ENCODE assay signal across 8 mouse cellular contexts in genomic region chr4:57299701-57300468, GRCm38 (mm10). TPM values are rescaled to one million over a fixed set of nuclear protein-coding genes. Genes with fewer than 3 reads are reported as not detected.
DNase-seq lines count a peak whose midpoint lies in the region; ATAC-seq lines count a peak whose summit lies in the region.

No protein-coding gene starts in this region.

- ATAC-seq in hindbrain, embryonic 11.5 days (ENCODE audit: low FRiP score): peak; percentile 46; the same call in 1 of the 2 replicates

- H3K4me3 ChIP-seq in hindbrain, embryonic 11.5 days (ENCODE audit: low read depth, low read length): peak overlapping the region; percentile 77

- H3K4me2 ChIP-seq in hindbrain, embryonic 11.5 days (replicated peaks; ENCODE audit: low read depth, low read length): peak overlapping the region; percentile 98

- H3K27me3 ChIP-seq in hindbrain, embryonic 11.5 days (ENCODE audit: control insufficient read depth, insufficient read depth, low read length): peaks cover 33% of the 10 kb centered on the region

- peak overlapping the region; percentile 73 for H3K9ac ChIP-seq in hindbrain, embryonic 11.5 days (ENCODE audit: low read depth, low read length)

- under 1% methylated on average over 64 of the region's 97 CpGs for WGBS in hindbrain, embryonic 11.5 days

- no peaks in the 10 kb centered on the region for H3K9me3 ChIP-seq in hindbrain, embryonic 11.5 days (ENCODE audit: control insufficient read depth, low read length)

- peaks cover 2% of the 10 kb centered on the region; the same call in 1 of the 2 replicates for H3K4me1 ChIP-seq in hindbrain, embryonic 11.5 days (replicated peaks; ENCODE audit: control insufficient read depth, insufficient read depth, low read length)

- H3K27ac ChIP-seq in hindbrain, embryonic 11.5 days (ENCODE audit: low read depth, low read length): no peak overlapping the region

- peak; percentile 67 for DNase-seq in MN1 (ENCODE audit: low spot score)
- DNase-seq in cerebellum, adult 9-10 months: peak; percentile 65
- DNase-seq in frontal cortex, postnatal 14 days (ENCODE audit: low spot score in 2 of 2): peak; percentile 17 to 38
- peak; percentile 62 for DNase-seq in hindbrain, embryonic 11.5 days (ENCODE audit: low spot score)
- DNase-seq in layer of hippocampus, postnatal 14 days (ENCODE audit: low spot score in 2 of 2): peak; percentile 36 to 57
- peak; percentile 64 for DNase-seq in lung, postnatal 14 days
- DNase-seq in retina, embryonic 14.5 days (ENCODE audit: low spot score): peak; percentile 46
- DNase-seq in urinary bladder, postnatal 10 days (ENCODE audit: low spot score): peak; percentile 29

- H3K36me3 ChIP-seq in hindbrain, embryonic 11.5 days (ENCODE audit: control insufficient read depth, insufficient read depth, low read length): no peaks in the 10 kb centered on the region

RNA-seq across cellular contexts. Expression of gene Ptpn3, which starts 1.8 kb away (rescaled TPM):
- polyA plus RNA-seq in hindbrain, embryonic 11.5 days (2014; fragmentation: Nextera tagmentation; extraction: Ambion mirVana): 1.9 and 3.4 TPM in 2 replicates
- total RNA-seq in layer of hippocampus, postnatal 14 days (2021): 10 to 100 TPM; 60.3 to 62.6 TPM
